Mouse (Mus musculus) midbrain, embryonic 14.5 days (tissue): Measurements from ENCODE around the gene Armc12. TPM values are rescaled to one million over a fixed set of nuclear protein-coding genes. Genes with fewer than 3 reads are reported as not detected.
A peak's percentile ranks its signal among the peaks of the same experiment; 100 is the strongest.

Experiments used
- ATAC-seq: fragments of 200-750 bp; cut with Nextera tagmentation; 2 replicates; pipeline ENCODE4 v1.8.0; 2017; ENCODE audit warnings: moderate number of reproducible peaks, moderate library complexity; ENCODE audit not compliant: low FRiP score, low TSS enrichment
- DNase-seq: peaks from one replicate; pipeline ENCODE4 v3.0.0-alpha.2; 2015
- H3K27ac ChIP-seq: fragments of 300-500 bp; sonication (generic); replicated peaks from 2 replicates; pipeline ENCODE4 v1.5.1; 2014; ENCODE audit warnings: mild to moderate bottlenecking, low read depth, low read length, moderate library complexity
- H3K27me3 ChIP-seq: fragments of 300-500 bp; sonication (generic); 2 replicates; pipeline ENCODE4 v1.6.1; 2014; ENCODE audit warnings: low read length, control low read depth, mixed read lengths; ENCODE audit not compliant: control insufficient read depth, insufficient read depth
- H3K36me3 ChIP-seq: fragments of 300-500 bp; sonication (generic); 2 replicates; pipeline ENCODE4 v1.6.1; 2014; ENCODE audit warnings: low read length, control low read depth; ENCODE audit not compliant: control insufficient read depth, insufficient read depth
- H3K4me1 ChIP-seq: fragments of 300-500 bp; sonication (generic); 2 replicates; pipeline ENCODE4 v1.6.1; 2014; ENCODE audit warnings: mild to moderate bottlenecking, antibody characterized with exemption, low read length, control low read depth; ENCODE audit not compliant: control insufficient read depth, insufficient read depth
- H3K4me2 ChIP-seq: fragments of 300-500 bp; sonication (generic); 2 replicates; pipeline ENCODE4 v1.6.1; 2014; ENCODE audit warnings: mild to moderate bottlenecking, low read length, moderate library complexity
- H3K4me3 ChIP-seq: fragments of 300-500 bp; sonication (generic); replicated peaks from 2 replicates; pipeline ENCODE4 v1.5.1; 2014; ENCODE audit warnings: low read depth, low read length
- H3K9ac ChIP-seq: fragments of 300-500 bp; sonication (generic); replicated peaks from 2 replicates; pipeline ENCODE4 v1.6.1; 2014; ENCODE audit warnings: mild to moderate bottlenecking, low read length, moderate library complexity
- H3K9me3 ChIP-seq: fragments of 300-500 bp; sonication (generic); 2 replicates; pipeline ENCODE4 v1.6.1; 2016; ENCODE audit warnings: low read length, control low read depth, mixed read lengths; ENCODE audit not compliant: control insufficient read depth
- WGBS: fragments of 180-500 bp; shearing (Covaris S2); extraction: QIAGEN DNeasy Blood & Tissue Kit; methylation state at CpG from one replicate; pipeline ENCODE4 v1.1.7; 2014; 5-methylcytosine and 5-hydroxymethylcytosine counted together
- polyA plus RNA-seq: library from polyadenylated mRNA; unstranded; fragments of >200 nt; fragmentation: Nextera tagmentation; extraction: Ambion mirVana; gene quantifications from 2 replicates; pipeline ENCODE4 v1.2.1, GENCODE M21; 2014

Armc12 gene
- polyA plus RNA-seq, 1 experiment from 2014 or later, result not detected

DNA sequence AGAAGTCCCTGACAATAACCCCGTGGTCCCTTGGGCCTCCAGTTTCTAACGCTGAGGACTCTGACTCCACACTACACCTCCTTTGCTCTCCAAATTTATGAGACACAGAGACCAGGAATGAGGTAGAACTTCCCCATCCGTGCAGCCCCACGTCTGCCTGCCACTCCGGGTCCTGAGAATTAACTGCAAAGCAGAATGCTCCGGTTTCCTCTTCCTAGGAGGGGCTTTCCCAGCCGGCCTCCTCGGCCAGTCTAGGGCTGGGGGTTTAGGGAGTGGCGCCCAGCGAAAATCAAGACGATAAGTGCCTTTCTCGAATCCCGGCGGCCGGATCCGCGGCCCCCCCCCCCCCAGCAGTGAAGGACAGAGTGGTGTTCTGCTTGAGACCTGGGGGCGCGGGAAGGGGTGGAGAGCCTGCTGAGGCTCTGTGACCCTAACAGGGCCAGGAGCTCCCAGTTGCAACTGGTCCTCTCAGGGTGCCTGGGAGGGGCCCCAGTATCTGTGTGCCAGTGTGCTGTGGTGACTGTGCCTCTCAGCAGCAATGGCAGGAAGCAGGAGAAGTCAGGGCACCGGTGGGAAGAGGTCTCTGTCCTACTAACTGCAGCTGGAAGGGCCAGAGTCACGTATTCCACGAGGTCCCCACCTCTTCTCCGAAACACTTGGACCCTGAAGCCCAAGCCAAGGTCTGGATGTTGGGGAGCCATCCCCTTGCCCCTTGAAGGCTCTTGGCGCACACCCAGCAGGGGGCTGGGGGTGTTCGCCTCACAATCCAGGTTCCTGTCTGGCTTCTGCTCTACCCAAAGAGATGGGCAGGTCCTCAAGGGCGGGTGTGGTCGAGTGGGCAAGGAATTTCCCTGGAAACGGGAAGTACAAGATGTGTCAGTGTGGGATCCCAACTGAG is 19.9 kb upstream of the Armc12 start:
- Histone ChIP-seq H3K4me2 (peak overlapping the region; percentile 31; the same call in 1 of the 2 replicates), H3K9ac (no peak overlapping the region), H3K27ac (no peak overlapping the region), H3K9me3 (no peaks in the 10 kb centered on the region), H3K27me3 (0 out of 2 replicates have a peak, but pooled peaks cover 3% of the 10 kb centered on the region), H3K36me3 (no peaks in the 10 kb centered on the region), H3K4me3 (no peak overlapping the region), H3K4me1 (0 out of 2 replicates have a peak, but pooled peaks cover 9% of the 10 kb centered on the region)
- DNase-seq (no peak), ATAC-seq (no peak)
- WGBS, result 5% methylated on average over 28 of the region's 28 CpGs

DNA sequence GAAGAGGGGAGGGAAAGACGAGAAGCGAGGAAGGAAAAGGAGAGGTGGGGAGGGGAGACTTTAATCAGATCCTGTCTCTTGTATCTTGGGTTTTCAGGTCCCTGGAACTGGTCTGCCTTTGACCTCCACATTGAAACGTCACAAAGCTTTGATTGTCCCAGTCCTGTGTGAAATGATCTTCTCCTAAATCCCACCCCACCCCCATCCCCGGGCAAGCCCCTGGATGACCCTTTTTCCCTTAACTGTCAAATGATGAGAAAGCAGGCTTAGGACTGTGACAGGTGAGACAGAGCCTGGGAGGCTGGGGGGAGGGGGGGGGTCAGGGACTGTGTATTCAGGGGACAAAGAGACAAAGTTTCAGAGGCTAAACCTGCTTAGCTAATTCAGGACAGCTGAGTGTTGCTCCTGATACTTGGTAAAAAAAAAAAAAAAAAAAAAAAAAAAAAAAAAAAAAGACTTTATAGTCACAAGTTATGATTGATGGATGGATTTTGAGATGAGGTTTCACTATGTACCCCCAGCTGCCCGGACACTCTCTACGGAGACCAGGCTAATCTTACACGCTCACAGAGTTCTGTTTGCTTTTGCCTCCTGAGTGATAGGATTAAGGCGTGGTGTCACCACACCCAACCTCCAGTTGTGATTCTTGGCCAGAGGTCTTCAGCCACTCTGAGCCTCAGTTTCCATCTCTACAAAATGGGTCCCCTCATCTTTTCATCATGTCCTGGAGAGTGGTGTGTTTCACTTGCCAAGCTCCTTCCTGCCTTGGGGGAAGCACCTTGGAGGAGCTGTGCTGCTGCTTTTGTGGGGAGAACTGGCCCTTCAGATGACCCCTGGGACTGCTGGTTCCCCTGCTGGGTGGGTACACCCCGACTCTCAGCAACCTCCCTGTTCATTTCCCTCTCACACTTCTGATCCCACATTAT is 18.7 kb upstream of the Armc12 start:
- no peak overlapping the region for H3K4me2 ChIP-seq
- no peak overlapping the region for H3K27ac ChIP-seq
- 0 out of 2 replicates have a peak, but pooled peaks cover 5% of the 10 kb centered on the region for H3K27me3 ChIP-seq
- no peaks in the 10 kb centered on the region for H3K9me3 ChIP-seq
- no peak overlapping the region for H3K4me3 ChIP-seq
- H3K4me1 ChIP-seq, result 0 out of 2 replicates have a peak, but pooled peaks cover 8% of the 10 kb centered on the region
- no peak overlapping the region; the same call in 1 of the 2 replicates for H3K9ac ChIP-seq
- DNase-seq (no peak), ATAC-seq (no peak)
- WGBS, result 33% methylated on average over 9 of the region's 9 CpGs
- no peaks in the 10 kb centered on the region for H3K36me3 ChIP-seq

- H3K9me3 ChIP-seq, result no peaks in the 10 kb centered on the region
- H3K4me1 ChIP-seq, result peaks cover 13% of the 10 kb centered on the region
- H3K4me2 ChIP-seq, result no peak overlapping the region
- no peak overlapping the region for H3K9ac ChIP-seq
- DNase-seq (no peak), ATAC-seq (no peak)
- H3K27ac ChIP-seq, result no peak overlapping the region
- WGBS, result 51% methylated on average over 6 of the region's 6 CpGs
- H3K36me3 ChIP-seq, result no peaks in the 10 kb centered on the region
- no peak overlapping the region for H3K4me3 ChIP-seq
- 0 out of 2 replicates have a peak, but pooled peaks cover 10% of the 10 kb centered on the region for H3K27me3 ChIP-seq
These were observed 17.9 kb upstream of the Armc12 start for GRCm38 (mm10) chr17:28512696-28513095.

- Histone ChIP-seq H3K4me1 (peaks cover 17% of the 10 kb centered on the region), H3K4me3 (no peak overlapping the region), H3K27ac (no peak overlapping the region), H3K9ac (no peak overlapping the region), H3K4me2 (no peak overlapping the region), H3K36me3 (no peaks in the 10 kb centered on the region), H3K9me3 (no peaks in the 10 kb centered on the region), H3K27me3 (0 out of 2 replicates have a peak, but pooled peaks cover 10% of the 10 kb centered on the region)
- ATAC-seq, result no peak
- WGBS, result 80% methylated on average over 1 of the region's 1 CpGs
- DNase-seq, result no peak
These were observed 17.3 kb upstream of the Armc12 start for GRCm38 (mm10) chr17:28513337-28513736.

DNA sequence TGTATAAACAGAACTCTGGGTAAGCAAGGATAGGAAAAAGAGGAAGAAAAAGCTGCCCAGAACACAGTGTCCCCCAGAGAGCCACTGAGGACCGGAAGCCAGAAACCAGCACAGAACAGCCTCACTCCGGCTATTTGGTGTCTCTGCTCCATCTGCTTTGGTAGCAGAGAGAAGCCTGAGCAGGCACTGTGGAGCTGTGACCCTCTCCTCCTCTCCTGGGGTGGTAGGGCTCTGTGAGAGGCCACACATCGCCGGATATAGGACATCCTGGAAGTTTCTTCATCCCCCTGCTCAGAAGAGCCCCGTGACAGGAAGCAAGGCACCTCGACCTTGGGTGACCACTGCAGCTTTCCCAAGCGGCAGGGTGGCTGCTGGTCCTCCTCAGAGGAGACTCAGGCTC is 16.8 kb upstream of the Armc12 start:
- Histone ChIP-seq H3K4me3 (no peak overlapping the region), H3K4me2 (no peak overlapping the region), H3K36me3 (no peaks in the 10 kb centered on the region), H3K9ac (no peak overlapping the region), H3K27ac (no peak overlapping the region), H3K27me3 (peaks cover 10% of the 10 kb centered on the region; the same call in 1 of the 2 replicates), H3K9me3 (no peaks in the 10 kb centered on the region), H3K4me1 (peaks cover 17% of the 10 kb centered on the region)
- WGBS, result 69% methylated on average over 7 of the region's 7 CpGs
- DNase-seq (no peak), ATAC-seq (no peak)

GRCm38 (mm10) chr17:28514555-28514954 is 16.1 kb upstream of the Armc12 start:
- no peak for DNase-seq

DNA sequence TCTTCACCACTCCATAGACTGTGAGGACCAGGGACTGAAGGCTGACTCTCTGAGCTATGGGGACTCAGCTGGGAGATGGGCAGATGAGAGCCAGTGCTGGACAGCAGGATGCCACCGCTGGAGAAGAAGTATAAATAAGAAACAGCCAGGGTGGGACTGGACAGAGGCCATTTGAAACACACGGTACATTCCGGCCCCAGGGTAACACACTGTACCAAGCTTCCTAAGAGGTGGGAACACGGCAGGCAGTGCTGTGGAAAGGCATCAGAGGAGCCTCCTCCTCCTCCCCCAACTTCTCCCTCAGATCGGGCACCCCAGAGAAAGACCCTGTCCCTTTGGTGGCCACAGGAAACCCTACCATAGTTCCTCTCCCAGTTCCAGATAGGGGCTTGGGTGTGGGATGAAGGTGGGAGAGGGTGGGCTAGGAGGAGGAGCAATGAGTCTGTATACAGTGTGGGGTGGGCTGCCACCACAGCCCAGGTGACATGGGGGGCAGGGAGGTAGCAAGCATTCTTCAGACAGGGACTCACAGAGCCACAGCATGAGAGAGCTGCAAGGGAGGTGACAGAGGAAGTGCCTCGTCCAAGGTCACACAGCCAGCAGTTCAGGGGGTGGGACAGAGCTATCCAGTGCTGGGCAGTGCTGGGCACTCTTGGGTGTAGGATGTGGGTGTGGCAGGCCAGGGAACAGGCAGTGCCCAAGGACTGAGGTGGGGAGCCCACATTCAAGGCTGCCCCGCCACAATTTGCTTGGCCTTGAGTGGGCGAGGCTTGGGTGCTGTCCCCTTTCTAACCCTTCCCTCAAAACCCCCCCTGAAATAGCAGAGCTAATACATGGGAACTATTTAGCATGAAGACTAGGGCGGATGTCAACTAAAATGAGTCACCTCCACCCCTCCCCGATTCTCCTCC is 14.9 kb upstream of the Armc12 start:
- Histone ChIP-seq H3K4me1 (peaks cover 15% of the 10 kb centered on the region), H3K27ac (no peak overlapping the region), H3K9me3 (no peaks in the 10 kb centered on the region), H3K27me3 (peaks cover 12% of the 10 kb centered on the region; the same call in 1 of the 2 replicates), H3K4me3 (no peak overlapping the region), H3K4me2 (no peak overlapping the region), H3K36me3 (no peaks in the 10 kb centered on the region), H3K9ac (no peak overlapping the region)
- ATAC-seq (no peak), DNase-seq (no peak)
- WGBS, result 70% methylated on average over 10 of the region's 10 CpGs

More at GRCm38 (mm10) chr17:28514555-28514954, 16.1 kb upstream of the Armc12 start:
- WGBS, result 52% methylated on average over 5 of the region's 5 CpGs
- H3K36me3 ChIP-seq, result no peaks in the 10 kb centered on the region
- no peak overlapping the region for H3K4me3 ChIP-seq
- no peak overlapping the region for H3K4me2 ChIP-seq
- H3K27ac ChIP-seq, result no peak overlapping the region
- no peaks in the 10 kb centered on the region for H3K9me3 ChIP-seq
- peaks cover 17% of the 10 kb centered on the region for H3K4me1 ChIP-seq
- H3K27me3 ChIP-seq, result peaks cover 10% of the 10 kb centered on the region; the same call in 1 of the 2 replicates
- no peak overlapping the region for H3K9ac ChIP-seq
- no peak for ATAC-seq
